Mouse (Mus musculus) liver, embryonic 12.5 days (tissue): Measurements from ENCODE around the gene Pde5a. TPM values are rescaled to one million over a fixed set of nuclear protein-coding genes. Genes with fewer than 3 reads are reported as not detected.

Experiments used
- polyA plus RNA-seq: library from polyadenylated mRNA; unstranded; fragments of >200 nt; fragmentation: Nextera tagmentation; extraction: Ambion mirVana; gene quantifications from 2 replicates; pipeline ENCODE4 v1.2.1, GENCODE M21; 2016

The Pde5a gene
- polyA plus RNA-seq, 1 experiment from 2014 or later: 2.6 TPM

Other genes with a start within 250 kb of the Pde5a start
- 7.2 TPM in 2 replicates for gene Fnbp1l, start 109.2 kb upstream of the Pde5a start, polyA plus RNA-seq
- gene Fabp2, start 166.1 kb downstream of the Pde5a start, polyA plus RNA-seq: 5.9 and 6.2 TPM in 2 replicates
- gene Gm10959, start 190.4 kb downstream of the Pde5a start, polyA plus RNA-seq: not detected in 2 replicates
- gene 1810037I17Rik, start 195.3 kb downstream of the Pde5a start, polyA plus RNA-seq: 129 and 134 TPM in 2 replicates